Mouse (Mus musculus) cortical plate, adult 2 months (tissue): Measurements from ENCODE around the gene Nrsn2.

ENCODE experiments used
- CTCF ChIP-seq: fragments of 200-500 bp; IDR thresholded peaks from 2 replicates; pipeline ENCODE4 v1.5.1; 2011; ENCODE audit warnings: mild to moderate bottlenecking, control low read depth, low read length; ENCODE audit not compliant: insufficient read depth; ENCODE audit errors: extremely low read depth
- POLR2A ChIP-seq: fragments of 200-500 bp; IDR thresholded peaks from 2 replicates; pipeline ENCODE4 v1.6.1; 2011; ENCODE audit warnings: mild to moderate bottlenecking, low read length, control low read depth; ENCODE audit not compliant: insufficient read depth; ENCODE audit errors: extremely low read depth

- TF ChIP-seq POLR2A (no peak), CTCF (no peak)
Measured at GRCm38 (mm10) chr2:152373547-152373946, 2.9 kb downstream of the Nrsn2 start.
